Mouse (Mus musculus): Measurements from ENCODE around the gene Chgb.

DNA sequence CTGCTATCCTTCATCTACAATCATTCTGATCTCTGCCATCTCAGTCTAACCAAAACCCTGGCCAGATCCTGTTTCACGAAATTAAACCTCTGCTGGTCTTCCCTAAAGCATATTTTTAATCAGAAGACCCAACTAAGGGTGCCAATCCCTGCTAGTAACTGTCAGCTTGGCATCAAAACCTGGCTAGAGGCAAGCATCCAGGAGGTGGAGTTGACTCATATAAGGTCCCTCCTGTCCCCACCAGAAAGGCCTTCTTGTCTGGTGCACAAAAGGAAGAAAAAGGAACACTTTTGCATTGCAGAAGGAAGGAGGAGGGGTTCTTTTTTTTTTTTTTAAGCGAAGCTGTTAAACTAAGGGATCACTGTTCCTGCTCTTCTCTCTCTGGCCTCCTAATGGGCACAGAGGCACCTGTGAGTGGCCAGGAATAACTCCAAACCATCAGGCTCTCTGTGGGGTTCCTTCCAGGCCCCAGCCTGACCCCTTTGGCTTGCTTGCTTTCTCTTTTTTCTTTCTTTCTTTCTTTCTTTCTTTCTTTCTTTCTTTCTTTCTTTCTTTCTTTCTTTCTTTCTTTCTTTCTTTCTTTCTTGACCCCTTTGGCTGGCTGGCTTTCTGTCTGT lies 42.2 kb upstream of the Chgb start:
- TF ChIP-seq POLR2A (IDR thresholded peaks at IDR 0.05; ENCODE audit: insufficient read length, low read depth) (no peak), MYOD1 (IDR thresholded peaks at IDR 0.05; ENCODE audit: control insufficient read depth in 1 of 3, insufficient read length in 2 of 3, low read depth in 2 of 3) (no peak), CEBPB (IDR thresholded peaks at IDR 0.05; ENCODE audit: insufficient read depth, poor library complexity, severe bottlenecking) (no peak), MYOG (IDR thresholded peaks at IDR 0.05; ENCODE audit: control insufficient read depth in 1 of 3, insufficient read depth in 1 of 3, insufficient read length in 2 of 3, low read depth in 2 of 3) (no peak), TCF12 (IDR thresholded peaks at IDR 0.05; ENCODE audit: insufficient read depth, poor library complexity, severe bottlenecking) (no peak), E2F4 (IDR thresholded peaks at IDR 0.05; ENCODE audit: insufficient read depth) (no peak), TCF3 (IDR thresholded peaks at IDR 0.05; ENCODE audit: insufficient read length, low read depth) (no peak), MAX (IDR thresholded peaks at IDR 0.05; ENCODE audit: low read depth) (no peak), USF1 (IDR thresholded peaks at IDR 0.05; ENCODE audit: low read depth) (no peak), SRF (IDR thresholded peaks at IDR 0.05; ENCODE audit: control insufficient read depth, insufficient read length, low read depth) (no peak), POLR2AphosphoS2 (IDR thresholded peaks at IDR 0.05; ENCODE audit: insufficient read length, low read depth) (no peak), REST (IDR thresholded peaks at IDR 0.05; ENCODE audit: insufficient read depth, insufficient read length) (no peak)

Measured in myocyte (in vitro differentiated cells).